Mouse (Mus musculus) embryonic fibroblast, embryonic 13.5 days (primary cell): ENCODE data around the gene Brca1.

ENCODE experiments used
- CTCF ChIP-seq: IDR thresholded peaks from 2 replicates; pipeline ENCODE4 v1.5.1; 2011; ENCODE audit warnings: mild to moderate bottlenecking, control low read depth, low read length, moderate library complexity, borderline replicate concordance; ENCODE audit not compliant: insufficient read depth
- POLR2A ChIP-seq: IDR thresholded peaks from 2 replicates; pipeline ENCODE4 v1.6.1; 2011; ENCODE audit warnings: low read depth, mild to moderate bottlenecking, control low read depth, low read length, moderate library complexity

DNA sequence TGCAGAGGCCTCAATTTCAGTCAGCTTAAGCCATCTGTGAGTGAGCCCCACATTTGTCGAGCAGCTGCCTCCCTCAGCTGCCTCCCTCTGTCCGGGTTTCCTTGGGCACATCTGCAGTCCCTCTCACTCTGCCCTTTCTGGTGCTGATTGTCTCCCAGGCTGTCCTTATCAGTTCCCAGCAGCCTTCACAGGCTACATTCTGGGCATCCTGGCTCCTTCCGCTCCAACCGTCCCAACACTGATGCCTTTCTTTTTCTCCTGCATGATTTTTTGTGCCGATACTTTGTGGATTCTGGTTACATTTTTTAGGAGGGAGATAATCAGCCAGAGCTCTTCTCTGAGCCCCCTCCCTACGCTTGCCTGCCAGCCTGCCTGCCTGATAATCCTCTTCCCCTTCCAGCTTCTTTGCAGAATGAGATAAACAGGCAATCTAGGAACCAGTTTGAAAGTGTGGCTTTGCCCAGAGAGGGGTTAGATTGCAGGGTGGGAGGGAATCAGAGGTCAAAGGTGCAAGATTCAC lies 66.2 kb downstream of the Brca1 start:
- TF ChIP-seq CTCF (no peak), POLR2A (no peak)
